Mouse (Mus musculus): ENCODE data around the gene Nccrp1. TPM values are rescaled to one million over a fixed set of nuclear protein-coding genes. Genes with fewer than 3 reads are reported as not detected.
"Not testable (repeated sequence)": the region's sequence is repeated elsewhere in the genome, so short reads cannot be mapped to it uniquely, and the experiment has no call there.

The Nccrp1 gene
- total RNA-seq, 2 experiments from 2014 or later = not detected

DNA sequence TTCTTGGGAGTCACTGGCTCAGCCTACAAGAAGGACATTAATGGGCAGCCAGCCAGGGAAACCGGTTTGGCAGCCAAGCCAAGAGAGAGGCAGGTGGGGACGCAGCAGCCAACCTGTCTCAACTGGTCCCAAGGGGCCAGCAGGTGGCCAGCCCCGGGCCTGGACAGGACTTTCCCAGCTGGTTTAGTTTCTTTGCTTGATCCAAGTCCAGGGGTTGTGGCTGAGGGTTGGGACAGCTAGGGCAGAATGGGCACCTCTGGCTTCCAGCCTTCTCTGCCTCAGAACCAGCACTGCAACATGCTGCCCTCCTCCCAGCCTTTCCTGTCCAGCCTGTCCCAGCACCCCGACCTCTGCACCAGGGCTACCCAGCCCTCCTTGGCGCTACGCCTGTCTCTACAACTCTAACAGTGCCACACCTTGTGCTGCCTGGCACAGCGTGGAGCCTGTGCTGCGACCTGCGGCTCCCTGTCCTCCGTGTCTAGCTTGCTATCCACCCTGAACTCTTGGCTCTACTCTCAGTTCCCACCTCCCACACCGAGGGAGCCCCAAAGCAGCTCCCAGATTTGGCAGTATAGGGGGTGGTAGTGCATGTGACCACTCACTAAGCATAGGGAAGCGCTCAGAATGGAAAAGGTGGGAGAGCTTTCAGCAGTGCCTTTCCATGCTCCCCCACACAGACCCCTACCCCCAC lies 23.4 kb upstream of the Nccrp1 start:
- DNase-seq (ENCODE audit: low spot score) = peak; percentile 82

GRCm38 (mm10) chr7:28568253-28568652 lies 21.2 kb upstream of the Nccrp1 start:
- peak; percentile 74 for DNase-seq (ENCODE audit: low spot score)

- DNase-seq (ENCODE audit: low spot score) = no peak
Observed at GRCm38 (mm10) chr7:28567539-28567938, 20.5 kb upstream of the Nccrp1 start.

DNA sequence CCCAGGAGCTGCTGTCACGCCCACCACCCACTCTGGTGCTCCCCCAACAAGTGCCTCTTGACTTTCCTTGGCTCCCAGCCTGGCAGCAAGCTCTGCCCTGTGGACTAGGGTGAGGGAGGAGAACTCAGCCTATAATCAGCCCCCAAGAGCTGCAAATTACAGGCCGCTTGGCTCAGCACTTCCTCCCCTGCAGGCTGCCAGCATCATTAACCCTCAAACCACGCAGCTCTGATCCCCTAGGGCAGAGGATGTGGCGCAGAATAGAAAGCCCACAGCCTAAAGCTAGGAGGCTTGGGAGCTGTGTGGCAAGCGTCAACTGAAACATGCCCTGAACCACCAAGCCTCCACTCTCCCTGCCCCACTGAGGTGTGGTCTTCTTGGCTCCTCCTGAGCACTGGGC lies 18.4 kb upstream of the Nccrp1 start:
- DNase-seq (ENCODE audit: low spot score) = no peak

GRCm38 (mm10) chr7:28562951-28563350 lies 15.9 kb upstream of the Nccrp1 start:
- DNase-seq (ENCODE audit: low spot score) = no peak

DNA sequence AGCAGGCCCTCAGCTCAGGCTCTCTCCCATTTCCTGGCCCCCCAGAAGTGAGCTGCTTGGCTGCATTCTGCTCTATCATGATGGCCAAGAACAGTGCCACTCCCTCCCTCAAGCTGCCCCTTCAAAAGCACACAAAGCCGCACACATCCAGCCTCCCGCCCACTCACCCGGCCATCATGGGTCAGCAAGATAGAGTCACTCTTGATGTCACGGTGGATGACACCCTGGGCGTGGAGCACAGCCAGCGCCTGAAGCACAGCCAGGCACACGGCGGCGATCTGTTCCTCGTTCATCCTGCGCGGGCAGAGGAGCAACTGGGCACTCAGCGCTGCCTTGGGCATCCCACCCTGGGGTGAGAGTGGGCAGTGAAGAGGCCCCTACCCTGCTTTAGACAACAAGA lies 15.3 kb upstream of the Nccrp1 start:
- DNase-seq (ENCODE audit: low spot score) = no peak

- DNase-seq (ENCODE audit: low spot score) = no peak
Observed at GRCm38 (mm10) chr7:28561967-28562366, 14.9 kb upstream of the Nccrp1 start.

GRCm38 (mm10) chr7:28560856-28561255 lies 13.8 kb upstream of the Nccrp1 start:
- DNase-seq (ENCODE audit: low spot score) = no peak

DNA sequence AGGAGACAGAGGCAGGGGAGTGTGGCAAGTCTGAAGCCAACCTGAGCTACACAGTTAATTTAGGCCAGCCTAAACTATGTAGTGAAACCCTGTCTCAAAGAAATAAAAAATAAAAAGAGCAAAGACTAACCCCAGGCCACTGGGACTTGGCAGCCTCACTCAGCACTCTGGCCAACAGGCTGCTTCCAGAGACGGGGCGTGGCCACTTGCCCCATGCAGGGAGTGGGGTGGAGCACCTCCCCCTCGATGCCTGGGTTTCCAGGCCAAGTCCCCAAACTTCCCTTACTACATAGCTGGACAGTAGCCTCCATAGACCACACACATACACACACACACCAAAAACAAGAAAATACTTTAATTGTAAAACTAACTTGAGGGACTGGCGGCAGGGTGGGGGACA lies 11.4 kb upstream of the Nccrp1 start:
- peak; percentile 70 for DNase-seq (ENCODE audit: low spot score)

- DNase-seq (ENCODE audit: low spot score) = no peak
Observed at GRCm38 (mm10) chr7:28557708-28558107, 10.7 kb upstream of the Nccrp1 start.

GRCm38 (mm10) chr7:28557069-28557468 lies 10.0 kb upstream of the Nccrp1 start:
- DNase-seq (ENCODE audit: low spot score) = no peak

- no peak for DNase-seq (ENCODE audit: low spot score)
Observed at GRCm38 (mm10) chr7:28555939-28556535, 9.0 kb upstream of the Nccrp1 start.

DNA sequence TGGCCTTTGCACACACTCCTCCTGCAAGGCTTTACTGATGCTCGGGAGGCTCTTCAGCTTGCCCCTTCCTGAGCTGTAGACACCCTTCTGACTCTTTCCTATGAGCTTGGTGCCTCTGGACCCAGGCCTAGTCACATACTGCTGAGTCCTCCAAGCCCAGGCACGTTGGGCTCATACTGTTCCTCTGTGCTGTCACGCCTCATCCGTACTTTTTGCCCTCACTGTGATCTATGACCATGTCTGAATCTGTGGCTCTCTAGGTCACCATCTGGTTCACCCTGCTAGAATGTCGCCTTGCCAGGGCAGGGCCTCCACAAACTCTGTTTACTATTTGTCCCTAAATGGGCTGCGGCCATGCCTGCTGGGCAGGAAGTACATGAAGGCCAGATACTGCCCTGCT lies 6.0 kb upstream of the Nccrp1 start:
- DNase-seq (ENCODE audit: low spot score) = no peak

GRCm38 (mm10) chr7:28547628-28548027 lies 574 bp upstream of the Nccrp1 start:
- no peak for DNase-seq (ENCODE audit: low spot score)

GRCm38 (mm10) chr7:28546649-28547048 lies 405 bp downstream of the Nccrp1 start:
- DNase-seq (ENCODE audit: low spot score) = no peak

GRCm38 (mm10) chr7:28545891-28546210 lies 1.2 kb downstream of the Nccrp1 start:
- no peak for DNase-seq (ENCODE audit: low spot score)

DNA sequence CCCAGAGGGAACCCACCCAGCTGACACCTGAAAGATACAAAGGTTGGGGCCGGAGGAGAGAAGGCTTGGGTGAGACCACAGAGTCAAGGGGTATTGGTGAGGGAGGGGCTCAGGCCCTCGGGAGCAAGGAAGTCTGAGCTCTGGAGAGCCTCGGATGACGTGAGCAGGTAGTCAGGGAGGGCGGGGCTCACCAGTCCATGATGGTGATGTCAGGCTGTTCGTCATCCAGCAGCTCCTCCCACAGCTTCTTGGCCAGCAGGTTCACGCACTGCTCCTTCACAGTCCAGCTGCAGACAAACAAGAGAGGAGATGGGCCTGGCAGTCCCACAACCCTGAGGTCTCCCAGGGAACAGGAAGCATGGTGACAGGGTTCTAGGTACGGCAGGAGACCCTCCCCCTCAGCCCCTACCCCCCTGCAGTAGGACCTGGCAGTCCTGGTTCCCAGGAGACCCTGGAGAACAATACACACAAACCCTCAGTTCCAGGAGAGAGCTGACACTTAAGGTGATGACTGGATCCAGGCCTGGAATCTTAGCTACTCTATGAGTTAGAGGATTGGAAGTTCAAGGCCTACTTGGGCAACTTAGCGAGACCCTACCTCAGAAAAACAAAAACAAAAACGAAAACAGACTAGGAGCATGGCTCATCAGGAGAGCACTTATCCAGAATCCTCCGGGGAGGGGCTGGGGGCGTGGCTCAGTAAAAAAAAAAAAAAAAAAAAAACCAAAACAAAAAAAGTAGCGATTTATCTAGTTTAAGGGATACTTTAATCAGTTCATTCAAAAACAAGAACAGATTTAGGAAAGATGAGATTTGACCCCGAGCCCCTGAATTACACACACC lies 1.8 kb downstream of the Nccrp1 start:
- DNase-seq (ENCODE audit: low spot score) = no peak

GRCm38 (mm10) chr7:28544051-28544601 lies 2.9 kb downstream of the Nccrp1 start:
- DNase-seq (ENCODE audit: low spot score) = no peak

DNA sequence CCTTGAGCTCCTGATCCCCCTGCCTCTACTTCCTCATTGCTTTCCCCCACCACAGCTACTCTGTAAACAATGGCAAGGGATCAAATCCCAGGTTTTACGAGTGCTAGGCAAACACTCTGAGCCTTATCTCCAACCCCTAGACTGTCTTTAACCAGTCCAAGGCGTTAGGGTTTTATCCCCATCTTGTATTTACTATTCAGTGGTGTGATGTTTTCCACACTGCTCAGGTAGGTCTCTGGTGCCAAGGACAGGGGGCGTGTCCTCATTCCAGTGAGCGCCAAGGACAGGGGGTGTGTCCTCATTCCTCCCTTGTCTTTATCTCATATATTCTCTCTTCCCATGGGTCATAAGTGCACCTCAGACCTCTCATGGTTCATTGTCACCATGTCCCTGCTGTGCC lies 6.5 kb downstream of the Nccrp1 start, which contains the start of gene Sycn:
Gene Sycn, plus strand, starts transcription at position 360 of the 400 bp plus-strand sequence.
- DNase-seq (ENCODE audit: low spot score) = no peak

- not testable (repeated sequence) for DNase-seq (ENCODE audit: low spot score)
Observed at GRCm38 (mm10) chr7:28538886-28539285, 8.2 kb downstream of the Nccrp1 start.

- DNase-seq (ENCODE audit: low spot score) = no peak
Observed at GRCm38 (mm10) chr7:28532005-28532404, 15.0 kb downstream of the Nccrp1 start.
